Mouse (Mus musculus): Measurements from ENCODE around the gene S100a3.

DNA sequence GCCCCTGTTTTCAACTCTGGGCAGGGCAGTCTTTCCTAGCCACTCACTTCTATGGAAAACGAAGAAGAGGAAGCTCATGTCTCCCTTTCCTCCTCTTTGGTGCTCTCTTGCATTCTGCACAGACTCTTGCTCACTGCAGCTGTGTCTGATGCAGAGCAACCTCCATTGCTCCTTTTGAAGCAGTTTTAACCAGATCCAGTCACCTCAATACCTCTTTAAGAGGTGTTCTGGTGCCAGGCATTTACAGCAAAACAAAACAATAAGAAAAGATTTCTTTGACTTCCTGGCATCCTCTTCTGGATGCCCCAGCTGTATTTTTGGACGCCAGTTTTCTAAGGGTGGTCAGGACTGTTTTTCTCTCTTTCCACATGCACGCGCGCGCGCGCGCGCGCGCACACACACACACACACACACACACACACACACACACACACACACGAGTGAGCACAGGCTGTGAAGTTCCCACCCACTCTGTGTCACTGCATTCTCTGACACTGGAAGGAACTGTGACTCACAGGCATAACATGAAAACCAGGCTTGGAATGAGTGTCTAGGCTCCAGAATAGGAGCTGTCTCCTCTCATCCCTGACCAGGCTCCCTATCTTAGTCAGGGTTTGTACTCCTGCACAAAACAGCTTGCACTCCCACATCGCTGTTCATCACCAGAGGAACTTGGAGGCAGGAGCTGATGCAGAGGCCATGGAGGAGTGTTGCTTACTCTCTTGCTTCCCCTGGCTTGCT lies 27.2 kb downstream of the S100a3 start:
- TF ChIP-seq EP300 (IDR thresholded peaks at IDR 0.05; ENCODE audit: insufficient read depth, low read depth, low read length): no peak
- TF ChIP-seq POLR2A (IDR thresholded peaks at IDR 0.05; ENCODE audit: insufficient read depth, low read length): no peak
- TF ChIP-seq CTCF (IDR thresholded peaks at IDR 0.05; ENCODE audit: low read depth, low read length): no peak

Measured in ES-Bruce4 (cell line).